Mouse (Mus musculus) C2C12 (cell line): ENCODE data around the gene Laptm5. TPM values are rescaled to one million over a fixed set of nuclear protein-coding genes. Genes with fewer than 3 reads are reported as not detected.

Experiments used
- H3K27me3 ChIP-seq: one replicate; pipeline ENCODE4 v1.6.1; 2011; ENCODE audit not compliant: control insufficient read depth, insufficient read depth, insufficient read length
- H3K36me3 ChIP-seq: one replicate; pipeline ENCODE4 v1.6.1; 2011; ENCODE audit not compliant: control insufficient read depth, insufficient read depth
- H3K4me3 ChIP-seq: one replicate; pipeline ENCODE4 v1.5.1; 2011; ENCODE audit warnings: mild to moderate bottlenecking, control low read depth; ENCODE audit not compliant: poor library complexity, insufficient read depth, severe bottlenecking
- H3K79me2 ChIP-seq: one replicate; pipeline ENCODE4 v1.6.1; 2011; ENCODE audit not compliant: control insufficient read depth, insufficient read depth
- H3K79me3 ChIP-seq: one replicate; pipeline ENCODE4 v1.6.1; 2011; ENCODE audit warnings: low read depth, control low read depth
- H3ac ChIP-seq: one replicate; pipeline ENCODE3; 2011; ENCODE audit warnings: low read depth; ENCODE audit not compliant: control insufficient read depth, insufficient read length
- CEBPB ChIP-seq: IDR thresholded peaks from one replicate; pipeline ENCODE4 v1.6.1; 2011; ENCODE audit warnings: low read depth, mild to moderate bottlenecking, control low read depth, moderate library complexity
- CTCF ChIP-seq: IDR thresholded peaks from one replicate; pipeline ENCODE4 v1.5.1; 2011; ENCODE audit not compliant: control insufficient read depth, insufficient read depth, insufficient read length
- FOSL1 ChIP-seq: IDR thresholded peaks from one replicate; pipeline ENCODE4 v1.8.0; 2011; ENCODE audit warnings: mild to moderate bottlenecking, low read length; ENCODE audit not compliant: poor library complexity, insufficient read depth, severe bottlenecking
- MAX ChIP-seq: IDR thresholded peaks from one replicate; pipeline ENCODE4 v1.6.1; 2011; ENCODE audit warnings: mild to moderate bottlenecking, control low read depth
- MYOD1 ChIP-seq: IDR thresholded peaks from one replicate; pipeline ENCODE4 v1.6.1; 2011; ENCODE audit warnings: low read depth; ENCODE audit not compliant: control insufficient read depth, insufficient read length
- MYOG ChIP-seq: IDR thresholded peaks from one replicate; pipeline ENCODE4 v1.6.1; 2011; ENCODE audit not compliant: control insufficient read depth, insufficient read length; ENCODE audit errors: extremely low read depth
- USF1 ChIP-seq: IDR thresholded peaks from one replicate; pipeline ENCODE4 v1.6.1; 2011; ENCODE audit warnings: low read depth, mild to moderate bottlenecking, control low read depth, moderate library complexity
- polyA plus RNA-seq: library from polyadenylated mRNA; unstranded; fragments of >200 nt; fragmentation: generic; extraction: Trizol; gene quantifications from one replicate; pipeline ENCODE4 v1.2.1, GENCODE M21; 2012; ENCODE audit warnings: missing spikeins

The Laptm5 gene
- polyA plus RNA-seq, 1 experiment: 0.08 TPM

DNA sequence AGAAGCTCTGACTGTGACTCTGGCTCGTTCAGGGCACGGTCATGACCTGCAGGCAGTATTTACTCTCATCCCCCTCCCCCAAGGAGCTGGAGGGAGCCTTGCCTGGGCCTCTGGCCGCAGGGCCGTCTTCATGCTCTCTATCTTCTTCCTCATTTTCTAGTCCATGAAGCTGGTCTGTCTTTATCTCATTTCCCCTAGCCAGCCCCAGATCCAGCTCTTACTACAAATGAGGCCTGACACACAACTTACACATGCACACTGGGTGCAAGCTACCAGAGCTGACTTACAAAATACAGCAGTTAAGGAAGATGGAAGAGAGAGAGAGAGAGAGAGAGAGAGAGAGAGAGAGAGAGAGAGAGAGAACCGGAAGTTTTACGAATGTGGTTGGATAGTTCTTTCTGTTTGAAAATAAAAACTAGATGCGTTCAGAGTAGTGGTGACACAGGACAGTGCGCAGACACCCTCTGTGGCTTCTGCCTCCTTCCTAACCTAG is 10.6 kb upstream of the Laptm5 start:
- TF ChIP-seq USF1: no peak
- TF ChIP-seq CEBPB: no peak
- TF ChIP-seq MAX: no peak
- H3K79me2 ChIP-seq: no peaks in the 10 kb centered on the region
- no peak overlapping the region for H3ac ChIP-seq
- H3K79me3 ChIP-seq: no peaks in the 10 kb centered on the region
- no peaks in the 10 kb centered on the region for H3K36me3 ChIP-seq
- no peak overlapping the region for H3K4me3 ChIP-seq
- H3K27me3 ChIP-seq: peaks cover 8% of the 10 kb centered on the region

- Histone ChIP-seq H3K27me3 (peaks cover 3% of the 10 kb centered on the region), H3K79me3 (no peaks in the 10 kb centered on the region), H3ac (no peak overlapping the region), H3K36me3 (no peaks in the 10 kb centered on the region), H3K4me3 (no peak overlapping the region), H3K79me2 (no peaks in the 10 kb centered on the region)
- TF ChIP-seq MYOG (no peak), FOSL1 (no peak), CTCF (no peak), USF1 (no peak), CEBPB (no peak), MYOD1 (no peak), MAX (no peak)
These were observed 7.9 kb upstream of the Laptm5 start for GRCm38 (mm10) chr4:130905025-130905424.

GRCm38 (mm10) chr4:130905882-130906281 is 7.0 kb upstream of the Laptm5 start:
- Histone ChIP-seq H3K36me3 (no peaks in the 10 kb centered on the region), H3K79me3 (no peaks in the 10 kb centered on the region), H3K79me2 (no peaks in the 10 kb centered on the region), H3K4me3 (no peak overlapping the region), H3K27me3 (peaks cover 3% of the 10 kb centered on the region), H3ac (no peak overlapping the region)
- no peak for TF ChIP-seq FOSL1
- TF ChIP-seq MAX: no peak
- TF ChIP-seq MYOD1: no peak
- no peak for TF ChIP-seq CTCF
- no peak for TF ChIP-seq MYOG
- no peak for TF ChIP-seq CEBPB
- TF ChIP-seq USF1: no peak

GRCm38 (mm10) chr4:130906296-130906695 is 6.6 kb upstream of the Laptm5 start:
- Histone ChIP-seq H3ac (no peak overlapping the region), H3K4me3 (no peak overlapping the region), H3K27me3 (peaks cover 3% of the 10 kb centered on the region), H3K79me3 (no peaks in the 10 kb centered on the region), H3K79me2 (no peaks in the 10 kb centered on the region), H3K36me3 (no peaks in the 10 kb centered on the region)
- TF ChIP-seq MYOD1 (no peak), USF1 (no peak), MAX (no peak), CEBPB (no peak), MYOG (no peak), FOSL1 (no peak), CTCF (no peak)

DNA sequence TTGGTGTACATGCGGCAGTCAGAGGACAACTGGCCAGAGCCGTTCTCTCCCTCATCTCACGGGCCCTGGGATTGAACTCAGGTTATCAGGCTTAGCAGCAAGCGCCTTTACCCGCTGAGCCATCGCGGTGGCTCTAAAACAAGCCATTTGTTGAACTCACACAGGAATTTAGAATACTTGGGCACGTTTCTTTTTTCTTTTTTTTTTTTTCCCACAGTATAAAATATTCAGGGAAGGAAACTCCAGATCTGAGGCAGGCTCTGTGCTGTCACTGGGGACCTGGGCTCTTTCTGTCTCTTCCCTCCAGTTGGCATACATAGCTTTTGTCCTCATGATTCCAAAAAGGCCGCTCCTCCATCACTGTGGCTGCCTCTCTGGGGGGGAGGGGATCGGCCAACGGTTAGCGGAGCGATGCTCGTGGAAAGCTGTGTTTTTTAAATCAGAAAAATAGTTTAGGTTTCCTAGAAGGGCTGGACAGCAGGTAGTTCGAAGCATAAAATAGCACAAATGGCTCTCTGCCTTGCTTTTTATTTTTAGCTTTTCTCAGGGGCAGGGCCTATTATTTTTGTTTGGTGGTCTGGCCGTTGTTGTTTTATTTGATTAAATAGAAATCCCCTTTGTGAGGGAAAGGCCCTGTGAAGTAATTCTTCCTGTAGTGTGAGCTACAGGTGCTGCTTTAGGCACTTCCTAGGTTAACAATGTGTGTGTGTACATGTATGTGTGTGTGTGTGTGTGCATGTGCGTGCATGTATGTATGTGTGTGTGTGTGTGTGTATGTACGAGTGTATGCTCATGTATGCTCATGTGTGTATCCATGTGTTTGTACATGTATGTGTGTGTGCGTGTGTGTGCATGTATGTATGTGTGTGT is 5.5 kb upstream of the Laptm5 start:
- H3K27me3 ChIP-seq: peaks cover 3% of the 10 kb centered on the region
- no peak for TF ChIP-seq CEBPB
- TF ChIP-seq MYOD1: no peak
- TF ChIP-seq FOSL1: no peak
- TF ChIP-seq MAX: no peak
- no peak for TF ChIP-seq MYOG
- TF ChIP-seq CTCF: no peak
- TF ChIP-seq USF1: no peak
- H3K79me3 ChIP-seq: no peaks in the 10 kb centered on the region
- no peak overlapping the region for H3K4me3 ChIP-seq
- H3K79me2 ChIP-seq: no peaks in the 10 kb centered on the region
- H3ac ChIP-seq: no peak overlapping the region
- H3K36me3 ChIP-seq: no peaks in the 10 kb centered on the region
